Mouse (Mus musculus) gastrocnemius, adult 2 months (tissue): ENCODE measurements around the gene Kifap3. TPM values are rescaled to one million over a fixed set of nuclear protein-coding genes. Genes with fewer than 3 reads are reported as not detected.

Experiments used
- DNase-seq: peaks from one replicate; pipeline ENCODE4 v3.0.0; 2022
- H3K27ac ChIP-seq: fragments of 200-600 bp; 2 replicates; pipeline ENCODE4 v1.8.1; 2022; ENCODE audit warnings: mild to moderate bottlenecking
- H3K4me3 ChIP-seq: fragments of 200-600 bp; 2 replicates; pipeline ENCODE4 v1.8.1; 2022; ENCODE audit warnings: mild to moderate bottlenecking, moderate library complexity
- CTCF ChIP-seq: fragments of 200-600 bp; IDR thresholded peaks from 2 replicates; pipeline ENCODE4 v1.8.1; 2022; ENCODE audit warnings: antibody characterized with exemption, mild to moderate bottlenecking, moderate library complexity
- intact Hi-C: fragments of 180-260 bp; cut with DNase I; formaldehyde crosslinking; loops from one replicate; pipeline ENCODE4 v1.15.1; 2025
- total RNA-seq, 2 experiments: library from RNA; stranded (reverse); gene quantifications; 2 replicates each; pipeline ENCODE4 v1.2.3; 2021

Gene Kifap3
- total RNA-seq, 2 experiments from 2014 or later, result 20.6 to 21.9 TPM

DNA sequence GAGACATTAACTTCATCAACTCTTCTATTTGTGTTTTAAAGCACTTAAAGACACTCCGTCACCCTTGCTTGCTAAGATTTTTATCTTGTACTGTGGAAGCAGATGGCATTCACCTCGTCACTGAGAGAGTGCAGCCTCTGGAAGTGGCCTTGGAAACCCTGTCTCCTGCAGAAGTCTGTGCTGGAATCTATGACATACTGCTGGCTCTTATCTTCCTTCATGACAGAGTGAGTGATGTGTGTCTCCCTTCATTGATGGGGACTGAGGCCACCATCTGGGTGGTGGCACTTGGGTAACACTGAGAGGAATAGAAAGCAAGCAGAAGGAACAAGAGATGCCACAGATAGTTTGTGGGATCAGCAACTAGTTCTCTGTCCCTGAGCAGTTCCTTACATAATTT lies 155.2 kb downstream of the Kifap3 start:
- intact Hi-C loops, result no loop called here
- Histone ChIP-seq H3K27ac (no peak overlapping the region), H3K4me3 (no peak overlapping the region)
- TF ChIP-seq CTCF, result no peak
- DNase-seq, result no peak

DNA sequence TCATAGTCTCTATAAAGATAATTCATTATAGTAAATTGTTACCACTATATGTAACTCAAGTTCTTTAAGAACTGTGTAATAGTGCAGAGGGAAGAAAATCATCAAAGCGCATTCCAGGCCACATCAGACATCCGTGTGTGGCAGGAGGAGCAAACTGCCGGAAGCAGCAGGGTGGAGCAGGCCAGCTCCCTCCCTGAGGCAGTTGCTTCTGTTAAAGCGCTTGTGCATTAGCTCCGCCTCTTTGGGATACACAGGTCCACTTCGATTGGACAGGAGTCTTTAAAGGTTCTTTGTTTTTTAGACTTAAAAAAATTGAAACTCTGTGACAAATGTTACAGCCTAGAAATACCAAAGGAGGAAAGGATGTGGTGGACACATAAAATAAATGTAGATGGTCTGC lies 162.7 kb downstream of the Kifap3 start:
- intact Hi-C loops, result no loop called here
- no peak overlapping the region for H3K27ac ChIP-seq
- TF ChIP-seq CTCF, result no peak

DNA sequence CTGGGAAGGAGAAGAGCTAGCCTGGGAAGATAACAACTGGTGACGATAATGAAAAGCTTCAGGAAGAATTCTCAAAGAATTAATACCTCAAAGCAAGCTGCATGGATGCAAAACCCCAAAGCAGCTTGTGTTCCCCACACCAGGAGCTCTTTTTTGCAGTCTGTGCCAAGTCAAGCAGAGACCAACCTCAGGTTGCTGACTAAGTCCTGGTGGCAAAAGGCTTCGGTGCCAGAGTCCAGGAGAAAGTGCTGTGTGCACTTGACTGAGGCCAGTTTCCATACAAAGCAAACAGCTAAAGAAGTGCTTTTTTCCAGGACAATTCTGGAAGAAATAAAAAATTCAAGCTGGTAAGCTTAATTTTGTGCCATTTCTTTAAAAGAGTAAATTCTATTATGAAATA lies 174.0 kb downstream of the Kifap3 start:
- intact Hi-C loops, result no loop called here
- H3K4me3 ChIP-seq, result no peak overlapping the region
- H3K27ac ChIP-seq, result no peak overlapping the region
- no peak for DNase-seq
- no peak for TF ChIP-seq CTCF

More for the DNA sequence above, 162.7 kb downstream of the Kifap3 start:
- DNase-seq, result no peak
- no peak overlapping the region for H3K4me3 ChIP-seq

DNA sequence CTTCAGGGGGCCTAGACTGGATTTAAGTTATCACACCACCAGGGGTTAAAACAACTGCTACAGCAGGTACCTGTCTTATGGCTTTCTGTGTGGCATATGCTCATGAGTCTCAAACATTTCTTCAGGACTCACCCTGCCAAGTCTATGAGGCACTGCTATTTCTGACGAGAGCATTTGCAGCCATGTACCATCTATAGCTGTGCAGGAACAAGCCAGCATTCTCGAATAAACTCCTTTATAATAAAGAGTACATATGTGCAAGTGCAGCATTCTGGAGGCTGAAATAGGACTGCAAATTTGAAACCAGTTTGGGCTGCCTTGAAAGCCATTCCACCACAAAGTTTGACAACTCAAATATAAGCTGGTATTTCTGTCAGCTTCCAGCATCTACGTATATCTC lies 178.7 kb downstream of the Kifap3 start:
- TF ChIP-seq CTCF, result no peak
- Histone ChIP-seq H3K27ac (no peak overlapping the region), H3K4me3 (no peak overlapping the region)
- DNase-seq, result no peak
- intact Hi-C loops, result no loop called here

DNA sequence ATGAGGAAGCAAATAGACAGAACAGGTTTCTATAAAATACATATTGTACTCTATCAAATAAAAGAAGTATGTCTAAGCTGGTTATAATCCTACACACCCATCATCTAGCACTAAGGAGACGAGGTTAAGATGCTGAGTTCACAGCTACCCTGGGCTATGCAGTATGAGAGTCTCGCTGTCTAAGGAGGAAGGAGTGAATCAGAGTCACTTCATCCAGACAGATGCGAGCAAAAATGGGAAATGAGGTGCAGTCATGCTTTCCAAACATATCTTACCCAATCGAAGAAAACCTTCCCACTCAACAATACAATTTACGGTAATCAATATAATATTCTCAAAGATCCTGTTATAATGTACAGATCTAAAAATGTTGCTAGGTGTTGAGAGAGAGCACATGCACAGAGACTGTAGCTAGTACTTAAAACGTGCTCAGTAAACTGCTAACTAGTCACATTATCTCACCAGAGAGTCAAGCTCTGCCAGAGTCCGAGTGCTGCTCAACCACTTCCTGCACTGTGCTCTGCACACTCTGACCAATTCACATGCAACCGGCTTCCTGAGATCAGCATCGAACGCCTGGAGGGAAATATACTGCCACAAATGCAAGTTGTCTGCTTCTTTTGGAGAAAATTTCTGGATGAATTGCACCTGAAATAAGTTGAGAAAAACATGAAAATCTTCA lies 184.8 kb downstream of the Kifap3 start:
- intact Hi-C loops, result no loop called here
- no peak for TF ChIP-seq CTCF
- DNase-seq, result no peak
- Histone ChIP-seq H3K27ac (no peak overlapping the region), H3K4me3 (no peak overlapping the region)

Other genes with a start within 250 kb of the Kifap3 start
- gene Mettl11b, start 54.4 kb upstream of the Kifap3 start, total RNA-seq, result 10 to 100 TPM; 19.6 to 28.1 TPM
- 1 to 10 TPM; 4.3 to 5.9 TPM for gene Scyl3, start 149.5 kb downstream of the Kifap3 start, total RNA-seq
- gene BC055324, start 215.2 kb downstream of the Kifap3 start, total RNA-seq, result under 1 TPM; 0.20 to 0.28 TPM
- 1 to 10 TPM; 3.0 to 4.2 TPM for gene Mettl18, start 215.3 kb downstream of the Kifap3 start, total RNA-seq